Mouse (Mus musculus): ENCODE measurements around the gene Fstl1. TPM values are rescaled to one million over a fixed set of nuclear protein-coding genes. Genes with fewer than 3 reads are reported as not detected.
A peak's percentile ranks its signal among the peaks of the same experiment; 100 is the strongest.

Gene Fstl1
- polyA plus RNA-seq, 1 experiment from 2014 or later: 126 TPM

GRCm38 (mm10) chr16:37869470-37870231, 93.0 kb downstream of the Fstl1 start:
- H3K36me3 ChIP-seq (replicated peaks; ENCODE audit: control insufficient read depth, insufficient read depth): no peaks in the 10 kb centered on the region
- H3K9me3 ChIP-seq (ENCODE audit: control insufficient read depth, low read length): no peaks in the 10 kb centered on the region
- peaks cover 33% of the 10 kb centered on the region for H3K4me1 ChIP-seq (replicated peaks; ENCODE audit: control insufficient read depth, insufficient read depth, low read length)
- peak overlapping the region; percentile 98 for H3K9ac ChIP-seq
- H3K4me2 ChIP-seq (replicated peaks): peak overlapping the region; percentile 84
- ATAC-seq (ENCODE audit: low FRiP score): no peak
- H3K27me3 ChIP-seq (ENCODE audit: control insufficient read depth, insufficient read depth, low read length): no peaks in the 10 kb centered on the region
- no peak for DNase-seq (ENCODE audit: low spot score)
- H3K4me3 ChIP-seq (replicated peaks; ENCODE audit: low read length): peak overlapping the region; percentile 91
- 43% methylated on average over 4 of the region's 4 CpGs for WGBS
- H3K27ac ChIP-seq: peak overlapping the region; percentile 99

- no peak for ATAC-seq (ENCODE audit: low FRiP score)
- Histone ChIP-seq H3K9ac (no peak overlapping the region), H3K27ac (no peak overlapping the region), H3K4me3 (replicated peaks; ENCODE audit: low read length) (no peak overlapping the region), H3K9me3 (ENCODE audit: control insufficient read depth, low read length) (no peaks in the 10 kb centered on the region), H3K36me3 (replicated peaks; ENCODE audit: control insufficient read depth, insufficient read depth) (no peaks in the 10 kb centered on the region), H3K4me2 (replicated peaks) (peak overlapping the region; percentile 84), H3K4me1 (replicated peaks; ENCODE audit: control insufficient read depth, insufficient read depth, low read length) (peaks cover 33% of the 10 kb centered on the region), H3K27me3 (ENCODE audit: control insufficient read depth, insufficient read depth, low read length) (no peaks in the 10 kb centered on the region)
- WGBS: 78% methylated on average over 4 of the region's 4 CpGs
- DNase-seq (ENCODE audit: low spot score): no peak
These were observed 94.5 kb downstream of the Fstl1 start for GRCm38 (mm10) chr16:37871112-37871715.

- DNase-seq (ENCODE audit: low spot score) (no peak), ATAC-seq (ENCODE audit: low FRiP score) (no peak)
- Histone ChIP-seq H3K9ac (no peak overlapping the region), H3K36me3 (replicated peaks; ENCODE audit: control insufficient read depth, insufficient read depth) (peaks cover 23% of the 10 kb centered on the region), H3K4me2 (replicated peaks) (no peak overlapping the region), H3K27ac (no peak overlapping the region), H3K9me3 (ENCODE audit: control insufficient read depth, low read length) (no peaks in the 10 kb centered on the region), H3K4me1 (replicated peaks; ENCODE audit: control insufficient read depth, insufficient read depth, low read length) (peaks cover 31% of the 10 kb centered on the region), H3K27me3 (ENCODE audit: control insufficient read depth, insufficient read depth, low read length) (no peaks in the 10 kb centered on the region), H3K4me3 (replicated peaks; ENCODE audit: low read length) (no peak overlapping the region)
- 85% methylated on average over 4 of the region's 4 CpGs for WGBS
These were observed 98.0 kb downstream of the Fstl1 start for GRCm38 (mm10) chr16:37874501-37875235.

- 99% methylated on average over 3 of the region's 3 CpGs for WGBS
- Histone ChIP-seq H3K36me3 (replicated peaks; ENCODE audit: control insufficient read depth, insufficient read depth) (peaks cover 50% of the 10 kb centered on the region), H3K27me3 (ENCODE audit: control insufficient read depth, insufficient read depth, low read length) (no peaks in the 10 kb centered on the region), H3K9ac (no peak overlapping the region), H3K4me2 (replicated peaks) (no peak overlapping the region), H3K4me3 (replicated peaks; ENCODE audit: low read length) (no peak overlapping the region), H3K4me1 (replicated peaks; ENCODE audit: control insufficient read depth, insufficient read depth, low read length) (0 out of 2 replicates have a peak, but pooled peaks cover 6% of the 10 kb centered on the region), H3K9me3 (ENCODE audit: control insufficient read depth, low read length) (no peaks in the 10 kb centered on the region), H3K27ac (no peak overlapping the region)
- DNase-seq (ENCODE audit: low spot score) (no peak), ATAC-seq (ENCODE audit: low FRiP score) (no peak)
These were observed 100.7 kb downstream of the Fstl1 start for GRCm38 (mm10) chr16:37877406-37877805.

GRCm38 (mm10) chr16:37878951-37879505, 102.4 kb downstream of the Fstl1 start:
- no peak overlapping the region for H3K27ac ChIP-seq
- no peaks in the 10 kb centered on the region for H3K27me3 ChIP-seq (ENCODE audit: control insufficient read depth, insufficient read depth, low read length)
- H3K9me3 ChIP-seq (ENCODE audit: control insufficient read depth, low read length): no peaks in the 10 kb centered on the region
- WGBS: 91% methylated on average over 7 of the region's 7 CpGs
- no peak overlapping the region for H3K4me3 ChIP-seq (replicated peaks; ENCODE audit: low read length)
- no peak overlapping the region for H3K9ac ChIP-seq
- no peak overlapping the region for H3K4me2 ChIP-seq (replicated peaks)
- ATAC-seq (ENCODE audit: low FRiP score): no peak
- peaks cover 67% of the 10 kb centered on the region for H3K36me3 ChIP-seq (replicated peaks; ENCODE audit: control insufficient read depth, insufficient read depth)
- 0 out of 2 replicates have a peak, but pooled peaks cover 3% of the 10 kb centered on the region for H3K4me1 ChIP-seq (replicated peaks; ENCODE audit: control insufficient read depth, insufficient read depth, low read length)
- no peak for DNase-seq (ENCODE audit: low spot score)

GRCm38 (mm10) chr16:37879750-37880419, 103.2 kb downstream of the Fstl1 start:
- 96% methylated on average over 4 of the region's 4 CpGs for WGBS

GRCm38 (mm10) chr16:37881168-37881567, 104.5 kb downstream of the Fstl1 start:
- no peak for DNase-seq (ENCODE audit: low spot score)
- ATAC-seq (ENCODE audit: low FRiP score): no peak
- 0 out of 2 replicates have a peak, but pooled peaks cover 3% of the 10 kb centered on the region for H3K4me1 ChIP-seq (replicated peaks; ENCODE audit: control insufficient read depth, insufficient read depth, low read length)
- no peaks in the 10 kb centered on the region for H3K9me3 ChIP-seq (ENCODE audit: control insufficient read depth, low read length)
- no peaks in the 10 kb centered on the region for H3K27me3 ChIP-seq (ENCODE audit: control insufficient read depth, insufficient read depth, low read length)
- H3K36me3 ChIP-seq (replicated peaks; ENCODE audit: control insufficient read depth, insufficient read depth): peaks cover 70% of the 10 kb centered on the region
- no peak overlapping the region for H3K4me2 ChIP-seq (replicated peaks)
- H3K27ac ChIP-seq: no peak overlapping the region
- 86% methylated on average over 2 of the region's 2 CpGs for WGBS
- no peak overlapping the region for H3K9ac ChIP-seq
- H3K4me3 ChIP-seq (replicated peaks; ENCODE audit: low read length): no peak overlapping the region

More at GRCm38 (mm10) chr16:37879750-37880419, 103.2 kb downstream of the Fstl1 start:
- ATAC-seq (ENCODE audit: low FRiP score) (no peak), DNase-seq (ENCODE audit: low spot score) (no peak)
- H3K4me3 ChIP-seq (replicated peaks; ENCODE audit: low read length): no peak overlapping the region
- no peak overlapping the region for H3K4me2 ChIP-seq (replicated peaks)
- no peak overlapping the region for H3K27ac ChIP-seq
- H3K4me1 ChIP-seq (replicated peaks; ENCODE audit: control insufficient read depth, insufficient read depth, low read length): 0 out of 2 replicates have a peak, but pooled peaks cover 3% of the 10 kb centered on the region
- no peaks in the 10 kb centered on the region for H3K9me3 ChIP-seq (ENCODE audit: control insufficient read depth, low read length)
- no peaks in the 10 kb centered on the region for H3K27me3 ChIP-seq (ENCODE audit: control insufficient read depth, insufficient read depth, low read length)
- no peak overlapping the region for H3K9ac ChIP-seq
- H3K36me3 ChIP-seq (replicated peaks; ENCODE audit: control insufficient read depth, insufficient read depth): peaks cover 70% of the 10 kb centered on the region

Data from hindbrain, embryonic 14.5 days (tissue).